Mouse (Mus musculus): Measurements from ENCODE around the gene Gm11239. TPM values are rescaled to one million over a fixed set of nuclear protein-coding genes. Genes with fewer than 3 reads are reported as not detected.
"Not testable (repeated sequence)": the region's sequence is repeated elsewhere in the genome, so short reads cannot be mapped to it uniquely, and the experiment has no call there.

Gene Gm11239
- polyA plus RNA-seq (2015; fragmentation: Nextera tagmentation; extraction: Ambion mirVana) = not detected in 2 replicates

DNA sequence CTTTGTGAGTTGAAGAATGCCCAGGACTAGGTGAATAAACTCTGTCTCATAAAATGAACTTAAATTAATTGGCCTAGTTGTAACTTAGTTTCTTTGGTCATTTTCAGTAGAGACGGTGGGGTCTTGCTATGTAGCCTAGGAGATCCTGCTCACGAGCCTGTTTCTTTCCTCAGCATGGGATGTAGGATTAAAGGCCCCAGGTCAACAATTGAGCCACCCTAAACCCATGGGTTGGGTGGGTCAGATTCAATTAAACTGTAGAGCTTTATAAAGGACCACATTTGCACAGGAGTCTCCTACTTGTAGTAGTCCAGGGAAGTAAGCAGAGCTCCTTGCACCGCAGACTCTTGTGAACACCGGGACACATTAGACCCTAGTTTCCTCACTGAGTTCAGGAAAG is at the start of gene Gm11239:
TSS of gene Gm11239 (plus strand) at position 301 of the 400 bp plus-strand sequence.
- H3K36me3 ChIP-seq; H3K4me2 ChIP-seq; H3K9me3 ChIP-seq; H3K9ac ChIP-seq; H3K27ac ChIP-seq; H3K4me1 ChIP-seq; H3K4me3 ChIP-seq; ATAC-seq (ENCODE audit: borderline replicate concordance, extremely low read depth, low FRiP score, low TSS enrichment); H3K27me3 ChIP-seq: not testable (repeated sequence)
- WGBS = no CpG with 5 or more reads among the region's 4 CpGs

DNA sequence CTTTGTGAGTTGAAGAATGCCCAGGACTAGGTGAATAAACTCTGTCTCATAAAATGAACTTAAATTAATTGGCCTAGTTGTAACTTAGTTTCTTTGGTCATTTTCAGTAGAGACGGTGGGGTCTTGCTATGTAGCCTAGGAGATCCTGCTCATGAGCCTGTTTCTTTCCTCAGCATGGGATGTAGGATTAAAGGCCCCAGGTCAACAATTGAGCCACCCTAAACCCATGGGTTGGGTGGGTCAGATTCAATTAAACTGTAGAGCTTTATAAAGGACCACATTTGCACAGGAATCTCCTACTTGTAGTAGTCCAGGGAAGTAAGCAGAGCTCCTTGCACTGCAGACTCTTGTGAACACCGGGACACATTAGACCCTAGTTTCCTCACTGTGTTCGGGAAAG is 45.5 kb upstream of the Gm11239 start, which contains the start of gene Gm11237:
TSS of gene Gm11237 (plus strand) at position 301 of the 400 bp plus-strand sequence.
- H3K4me1 ChIP-seq; H3K9me3 ChIP-seq; H3K27ac ChIP-seq; H3K27me3 ChIP-seq; H3K4me2 ChIP-seq; H3K36me3 ChIP-seq; H3K4me3 ChIP-seq; ATAC-seq (ENCODE audit: borderline replicate concordance, extremely low read depth, low FRiP score, low TSS enrichment); H3K9ac ChIP-seq: not testable (repeated sequence)
- WGBS = no CpG with 5 or more reads among the region's 3 CpGs

DNA sequence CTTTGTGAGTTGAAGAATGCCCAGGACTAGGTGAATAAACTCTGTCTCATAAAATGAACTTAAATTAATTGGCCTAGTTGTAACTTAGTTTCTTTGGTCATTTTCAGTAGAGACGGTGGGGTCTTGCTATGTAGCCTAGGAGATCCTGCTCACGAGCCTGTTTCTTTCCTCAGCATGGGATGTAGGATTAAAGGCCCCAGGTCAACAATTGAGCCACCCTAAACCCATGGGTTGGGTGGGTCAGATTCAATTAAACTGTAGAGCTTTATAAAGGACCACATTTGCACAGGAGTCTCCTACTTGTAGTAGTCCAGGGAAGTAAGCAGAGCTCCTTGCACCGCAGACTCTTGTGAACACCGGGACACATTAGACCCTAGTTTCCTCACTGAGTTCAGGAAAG is 30.3 kb upstream of the Gm11239 start, which contains the start of gene Gm11236:
TSS of gene Gm11236 (plus strand) at position 301 of the 400 bp plus-strand sequence.
- not testable (repeated sequence) for ATAC-seq (ENCODE audit: borderline replicate concordance, extremely low read depth, low FRiP score, low TSS enrichment); H3K4me1 ChIP-seq
- no CpG with 5 or more reads among the region's 4 CpGs for WGBS

DNA sequence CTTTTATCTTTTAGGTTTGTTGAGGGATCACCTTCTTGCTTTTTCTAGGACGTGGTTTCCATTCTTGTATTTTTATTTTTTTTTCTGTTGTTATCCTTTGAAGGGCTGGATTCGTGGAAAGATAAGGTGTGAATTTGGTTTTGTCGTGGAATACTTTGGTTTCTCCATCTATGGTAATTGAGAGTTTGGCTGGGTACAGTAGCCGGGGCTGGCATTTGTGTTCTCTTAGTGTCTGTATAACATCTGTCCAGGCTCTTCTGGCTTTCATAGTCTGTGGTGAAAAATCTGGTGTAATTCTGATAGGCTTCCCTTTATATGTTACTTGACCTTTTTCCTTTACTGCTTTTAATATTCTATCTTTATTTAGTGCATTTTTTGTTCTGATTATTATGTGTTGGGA is 6.3 kb upstream of the Gm11239 start:
- H3K4me3 ChIP-seq; H3K36me3 ChIP-seq; H3K4me1 ChIP-seq; H3K9me3 ChIP-seq; H3K27me3 ChIP-seq; H3K4me2 ChIP-seq; ATAC-seq (ENCODE audit: borderline replicate concordance, extremely low read depth, low FRiP score, low TSS enrichment); H3K9ac ChIP-seq; H3K27ac ChIP-seq: not testable (repeated sequence)
- 77% methylated on average over 4 of the region's 4 CpGs for WGBS

More for the DNA sequence above, 30.3 kb upstream of the Gm11239 start, which contains the start of gene Gm11236:
- H3K9ac ChIP-seq, H3K27ac ChIP-seq, H3K27me3 ChIP-seq, H3K4me3 ChIP-seq, H3K9me3 ChIP-seq, H3K36me3 ChIP-seq, H3K4me2 ChIP-seq: not testable (repeated sequence)

DNA sequence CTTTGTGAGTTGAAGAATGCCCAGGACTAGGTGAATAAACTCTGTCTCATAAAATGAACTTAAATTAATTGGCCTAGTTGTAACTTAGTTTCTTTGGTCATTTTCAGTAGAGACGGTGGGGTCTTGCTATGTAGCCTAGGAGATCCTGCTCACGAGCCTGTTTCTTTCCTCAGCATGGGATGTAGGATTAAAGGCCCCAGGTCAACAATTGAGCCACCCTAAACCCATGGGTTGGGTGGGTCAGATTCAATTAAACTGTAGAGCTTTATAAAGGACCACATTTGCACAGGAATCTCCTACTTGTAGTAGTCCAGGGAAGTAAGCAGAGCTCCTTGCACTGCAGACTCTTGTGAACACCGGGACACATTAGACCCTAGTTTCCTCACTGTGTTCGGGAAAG is 15.1 kb downstream of the Gm11239 start, which contains the start of gene Gm428:
TSS of gene Gm428 (plus strand) at position 301 of the 400 bp plus-strand sequence.
- H3K9ac ChIP-seq; H3K9me3 ChIP-seq; H3K27ac ChIP-seq; H3K4me1 ChIP-seq; ATAC-seq (ENCODE audit: borderline replicate concordance, extremely low read depth, low FRiP score, low TSS enrichment); H3K4me3 ChIP-seq; H3K27me3 ChIP-seq; H3K4me2 ChIP-seq; H3K36me3 ChIP-seq: not testable (repeated sequence)
- WGBS = 60% methylated on average over 1 of the region's 4 CpGs

DNA sequence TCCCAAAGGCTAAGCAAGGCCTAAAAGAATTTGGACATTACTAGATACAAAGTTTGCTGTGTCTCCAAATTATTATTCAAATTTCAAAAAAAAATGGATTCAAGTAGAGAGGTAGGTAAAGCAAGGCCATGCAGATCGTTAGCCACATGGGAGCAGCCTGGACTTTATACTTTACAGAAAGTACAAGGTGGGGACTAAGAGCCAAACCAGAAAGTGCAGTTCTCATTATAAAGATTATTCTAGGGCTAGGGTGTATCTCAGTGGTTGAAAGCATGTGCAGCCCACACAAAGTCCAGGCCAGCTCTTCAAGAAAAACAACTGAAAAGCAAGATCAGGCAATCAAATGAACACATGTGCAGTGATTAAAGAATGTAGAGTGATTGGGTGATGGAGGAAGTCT is 50.6 kb downstream of the Gm11239 start:
- no peak for ATAC-seq (ENCODE audit: borderline replicate concordance, extremely low read depth, low FRiP score, low TSS enrichment)
- 92% methylated on average over 1 of the region's 1 CpGs for WGBS

DNA sequence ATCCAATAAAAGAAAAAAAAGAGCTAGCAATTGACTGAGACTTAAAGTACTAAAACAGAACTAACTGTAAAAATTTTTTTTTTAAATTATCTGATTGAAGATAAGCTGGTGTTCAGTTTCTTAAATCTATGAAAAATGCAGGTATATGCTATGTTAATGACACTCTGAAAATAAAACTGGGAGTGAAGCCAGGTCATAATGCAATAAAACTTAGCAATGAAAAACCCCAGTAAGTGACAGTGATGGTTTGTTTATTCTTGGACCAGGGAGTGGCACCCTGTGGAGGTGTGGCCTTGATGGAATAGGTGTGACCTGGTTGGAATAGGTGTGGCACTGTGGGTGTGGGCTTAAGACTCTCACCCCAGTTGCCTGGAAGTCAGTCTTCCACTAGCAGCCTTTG is 51.7 kb downstream of the Gm11239 start:
- no peak overlapping the region for H3K9ac ChIP-seq
- H3K27me3 ChIP-seq = no peaks in the 10 kb centered on the region
- ATAC-seq (ENCODE audit: borderline replicate concordance, extremely low read depth, low FRiP score, low TSS enrichment) = no peak

More for the DNA sequence above, 50.6 kb downstream of the Gm11239 start:
- Histone ChIP-seq H3K36me3 (no peaks in the 10 kb centered on the region), H3K4me2 (no peak overlapping the region), H3K4me1 (no peaks in the 10 kb centered on the region), H3K4me3 (no peak overlapping the region), H3K27me3 (no peaks in the 10 kb centered on the region), H3K27ac (no peak overlapping the region), H3K9ac (no peak overlapping the region), H3K9me3 (no peaks in the 10 kb centered on the region)

More for the DNA sequence above, 51.7 kb downstream of the Gm11239 start:
- no peak overlapping the region for H3K27ac ChIP-seq
- no peak overlapping the region for H3K4me3 ChIP-seq
- no peaks in the 10 kb centered on the region for H3K36me3 ChIP-seq
- no peaks in the 10 kb centered on the region for H3K4me1 ChIP-seq
- no peak overlapping the region for H3K4me2 ChIP-seq
- no peaks in the 10 kb centered on the region for H3K9me3 ChIP-seq

Other genes with a start within 250 kb of the Gm11239 start
- not detected in 2 replicates for gene Gm11238, start 60.5 kb upstream of the Gm11239 start, polyA plus RNA-seq (2015; fragmentation: Nextera tagmentation; extraction: Ambion mirVana)
- gene Gm11237, start 45.4 kb upstream of the Gm11239 start, polyA plus RNA-seq (2015; fragmentation: Nextera tagmentation; extraction: Ambion mirVana) = not detected in 2 replicates
- not detected in 2 replicates for gene Gm11236, start 30.2 kb upstream of the Gm11239 start, polyA plus RNA-seq (2015; fragmentation: Nextera tagmentation; extraction: Ambion mirVana)
- not detected in 2 replicates for gene Gm428, start 15.2 kb downstream of the Gm11239 start, polyA plus RNA-seq (2015; fragmentation: Nextera tagmentation; extraction: Ambion mirVana)
- 4.1 and 4.4 TPM in 2 replicates for gene Rasef, start 122.6 kb downstream of the Gm11239 start, polyA plus RNA-seq (2015; fragmentation: Nextera tagmentation; extraction: Ambion mirVana)
- gene Gm11758, start 207.9 kb downstream of the Gm11239 start, polyA plus RNA-seq (2015; fragmentation: Nextera tagmentation; extraction: Ambion mirVana) = not detected in 2 replicates
- not detected in 2 replicates for gene Gm11757, start 222.8 kb downstream of the Gm11239 start, polyA plus RNA-seq (2015; fragmentation: Nextera tagmentation; extraction: Ambion mirVana)
- gene Gm13871, start 237.6 kb downstream of the Gm11239 start, polyA plus RNA-seq (2015; fragmentation: Nextera tagmentation; extraction: Ambion mirVana) = not detected in 2 replicates